Mouse (Mus musculus) spleen, adult 12 weeks (tissue): ENCODE measurements around the gene Krtap4-7.
"Not testable (repeated sequence)": the region's sequence is repeated elsewhere in the genome, so short reads cannot be mapped to it uniquely, and the experiment has no call there.

Experiments
- DNase-seq: peaks from one replicate; pipeline ENCODE4 v3.0.0; 2022; ENCODE audit warnings: low spot score

Krtap4-7 gene

DNA sequence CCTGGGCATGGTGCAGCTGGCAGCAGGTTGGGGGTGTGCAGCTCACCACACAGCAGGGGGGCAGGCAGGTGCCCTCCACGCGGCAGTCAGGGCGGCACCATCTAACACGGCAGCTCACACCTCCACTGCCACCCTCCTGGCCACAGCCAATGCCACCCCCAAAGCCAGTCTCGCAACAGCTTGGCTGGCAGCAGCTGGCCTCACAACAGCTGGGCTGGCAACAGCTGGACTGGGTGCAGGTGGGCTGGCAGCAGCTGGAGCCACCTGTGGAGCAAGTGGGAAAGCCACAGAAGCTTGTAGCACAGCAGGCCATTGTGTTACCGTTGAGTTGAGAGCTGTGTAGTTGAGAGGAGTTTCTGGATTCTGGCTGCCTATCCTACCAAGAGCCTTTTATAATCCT lies 46.1 kb downstream of the Krtap4-7 start, which contains the start of gene Krtap9-3:
Krtap9-3 (minus strand) TSS at position 364 of the 400 bp plus-strand sequence.
- not testable (repeated sequence) for DNase-seq
